Mouse (Mus musculus) right cerebral cortex, postnatal 4 days (tissue): ENCODE results near the gene Tsen34.
"Not testable (repeated sequence)": the region's sequence is repeated elsewhere in the genome, so short reads cannot be mapped to it uniquely, and the experiment has no call there.

Source experiments
- DNase-seq: peaks from one replicate; pipeline ENCODE4 v3.0.0-alpha.2; 2022

Tsen34 gene

GRCm38 (mm10) chr7:3692987-3693808, 535 bp downstream of the Tsen34 start, which contains the start of gene Mboat7:
Gene Mboat7, minus strand, starts transcription at chr7:3693523.
- peak; percentile 90 for DNase-seq

- DNase-seq: no peak
Observed at GRCm38 (mm10) chr7:3693809-3694075, 1.1 kb downstream of the Tsen34 start.

GRCm38 (mm10) chr7:3694076-3694948, 1.6 kb downstream of the Tsen34 start:
- peak; percentile 53 for DNase-seq

GRCm38 (mm10) chr7:3694949-3695305, 2.3 kb downstream of the Tsen34 start:
- not testable (repeated sequence) for DNase-seq

GRCm38 (mm10) chr7:3698471-3698870, 5.8 kb downstream of the Tsen34 start:
- DNase-seq: no peak

- DNase-seq: no peak
Observed at GRCm38 (mm10) chr7:3703148-3703878, 10.7 kb downstream of the Tsen34 start.

GRCm38 (mm10) chr7:3703879-3704441, 11.3 kb downstream of the Tsen34 start, which contains the start of gene Rps9:
Gene Rps9, plus strand, starts transcription at chr7:3703993.
- DNase-seq: peak; percentile 95

GRCm38 (mm10) chr7:3704475-3704874, 11.8 kb downstream of the Tsen34 start:
- no peak for DNase-seq

GRCm38 (mm10) chr7:3705461-3705860, 12.8 kb downstream of the Tsen34 start:
- not testable (repeated sequence) for DNase-seq

GRCm38 (mm10) chr7:3705911-3706310, 13.2 kb downstream of the Tsen34 start:
- no peak for DNase-seq

GRCm38 (mm10) chr7:3706343-3706934, 13.8 kb downstream of the Tsen34 start:
- DNase-seq: no peak

GRCm38 (mm10) chr7:3707027-3707426, 14.4 kb downstream of the Tsen34 start:
- no peak for DNase-seq

GRCm38 (mm10) chr7:3707568-3708413, 15.1 kb downstream of the Tsen34 start:
- no peak for DNase-seq

GRCm38 (mm10) chr7:3708447-3708980, 15.9 kb downstream of the Tsen34 start:
- not testable (repeated sequence) for DNase-seq

- no peak for DNase-seq
Observed at GRCm38 (mm10) chr7:3709000-3709399, 16.3 kb downstream of the Tsen34 start.

- no peak for DNase-seq
Observed at GRCm38 (mm10) chr7:3712264-3712942, 19.7 kb downstream of the Tsen34 start.

- DNase-seq: no peak
Observed at GRCm38 (mm10) chr7:3715249-3715648, 22.6 kb downstream of the Tsen34 start.

- not testable (repeated sequence) for DNase-seq
Observed at GRCm38 (mm10) chr7:3720268-3720667, 27.6 kb downstream of the Tsen34 start, which contains the start of gene Pirb. Gene Pirb, minus strand, starts transcription at chr7:3720391.

- DNase-seq: not testable (repeated sequence)
Observed at GRCm38 (mm10) chr7:3725459-3725858, 32.8 kb downstream of the Tsen34 start.

- DNase-seq: not testable (repeated sequence)
Observed at GRCm38 (mm10) chr7:3732675-3733074, 40.0 kb downstream of the Tsen34 start.
